ENCODE assay signal across 8 mouse cellular contexts in genomic region chr17:22083224-22083623, GRCm38 (mm10).
DNase-seq lines count a peak whose midpoint lies in the region; ATAC-seq and TF ChIP-seq lines count a peak whose summit lies in the region.
"Not testable (repeated sequence)": the region's sequence is repeated elsewhere in the genome, so short reads cannot be mapped to it uniquely, and the experiment has no call there.

No protein-coding gene starts in this region.

- H3K27me3 ChIP-seq in lung, embryonic 14.5 days (ENCODE audit: insufficient read depth, low read length), result not testable (repeated sequence)

- H3K4me1 ChIP-seq in lung, embryonic 14.5 days (ENCODE audit: insufficient read depth), result not testable (repeated sequence)

- not testable (repeated sequence) for H3K9ac ChIP-seq in lung, embryonic 14.5 days

- WGBS in lung, embryonic 14.5 days, result 14% methylated on average over 3 of the region's 3 CpGs

- not testable (repeated sequence) for ATAC-seq in lung, embryonic 14.5 days (ENCODE audit: insufficient read depth)

- not testable (repeated sequence) for H3K4me2 ChIP-seq in lung, embryonic 14.5 days

- not testable (repeated sequence) for H3K27ac ChIP-seq in lung, embryonic 14.5 days (ENCODE audit: low read depth)

- not testable (repeated sequence) for H3K9me3 ChIP-seq in lung, embryonic 14.5 days (ENCODE audit: low read depth, low read length)

- TF ChIP-seq CTCF in lung, embryonic 14.5 days (IDR thresholded peaks at IDR 0.05; ENCODE audit: low read depth), result peak; percentile 74

- peak; percentile 68 for DNase-seq in 3T3-L1 (ENCODE audit: low read depth, low spot score)
- peak; percentile 11 to 70 for DNase-seq in adrenal gland, adult (ENCODE audit: inconsistent age in 2 of 2, low spot score in 1 of 2)
- DNase-seq in cerebellum, adult 9-11 months, result peak; percentile 27
- DNase-seq in forelimb bud, embryonic 11.5 days (ENCODE audit: low read depth, low spot score), result peak; percentile 35
- DNase-seq in hindlimb bud, embryonic 11.5 days (ENCODE audit: extremely low spot score, low read depth, low spot score), result peak; percentile 8
- peak; percentile 31 for DNase-seq in layer of hippocampus, adult 9-10 months (ENCODE audit: low spot score)
- DNase-seq in lung, embryonic 14.5 days, result peak; percentile 76
- DNase-seq in ovary, postnatal 36 days (ENCODE audit: low spot score), result peak; percentile 7

- not testable (repeated sequence) for H3K4me3 ChIP-seq in lung, embryonic 14.5 days (ENCODE audit: low read depth, low read length)

- H3K36me3 ChIP-seq in lung, embryonic 14.5 days (ENCODE audit: insufficient read depth), result not testable (repeated sequence)

Comparison
In these comparisons a context has a peak if more than half of its experiments do, and no peak if none do; other contexts are left out.
1. DNase-seq: peak in every context shown above with its lines; median percentile 76 in lung, embryonic 14.5 days; 68 in 3T3-L1; 40 in adrenal gland, adult; 35 in forelimb bud, embryonic 11.5 days; 31 in layer of hippocampus, adult 9-10 months; 27 in cerebellum, adult 9-11 months; 8 in hindlimb bud, embryonic 11.5 days; 7 in ovary, postnatal 36 days.